Mouse (Mus musculus): ENCODE measurements around the gene Dthd1. TPM values are rescaled to one million over a fixed set of nuclear protein-coding genes. Genes with fewer than 3 reads are reported as not detected.

Dthd1 gene
- polyA plus RNA-seq, 1 experiment from 2014 or later = not detected

DNA sequence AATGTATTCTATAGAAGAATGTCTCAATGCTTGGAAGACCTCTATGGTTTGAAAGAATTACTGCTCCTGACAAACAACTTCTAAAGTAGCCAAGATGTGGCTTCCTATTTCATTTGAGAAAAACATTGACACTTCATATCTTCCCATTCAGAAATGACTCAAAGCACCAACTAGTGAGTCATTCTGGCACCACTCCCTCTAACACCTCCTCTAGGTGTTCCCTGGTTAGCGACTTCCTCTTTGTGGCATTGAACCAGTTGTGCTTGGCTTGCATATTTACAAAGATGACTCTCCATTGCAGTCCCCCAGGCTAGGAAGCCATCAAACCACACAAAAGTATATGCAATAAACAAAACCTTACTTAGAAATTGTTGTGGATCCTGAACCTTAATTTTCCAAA lies 2.1 kb downstream of the Dthd1 start:
- 96% methylated on average over 1 of the region's 1 CpGs for WGBS

DNA sequence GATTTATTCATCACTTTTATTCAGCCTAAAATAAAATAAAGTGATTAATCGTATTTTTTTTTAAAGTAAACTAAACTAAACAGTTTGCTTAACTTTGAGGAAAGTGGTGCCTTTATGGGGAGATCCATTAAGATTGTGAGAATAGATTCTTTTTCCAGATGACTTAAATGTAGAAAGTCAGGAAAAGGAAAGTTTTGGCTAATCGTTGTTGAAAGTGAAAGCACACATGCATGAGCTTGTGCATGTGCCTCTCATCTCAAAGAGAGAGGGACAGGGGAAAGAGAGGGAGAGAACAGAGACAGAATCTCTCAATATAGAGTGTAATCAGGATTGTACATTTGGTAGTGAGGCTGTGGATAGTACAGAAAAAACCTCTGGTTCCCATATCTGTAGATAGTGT lies 5.9 kb downstream of the Dthd1 start:
- ATAC-seq (replicated peaks) = no peak
- H3K9me3 ChIP-seq = no peaks in the 10 kb centered on the region
- 88% methylated on average over 2 of the region's 2 CpGs for WGBS
- no peaks in the 10 kb centered on the region for H3K27me3 ChIP-seq
- H3K4me2 ChIP-seq (replicated peaks) = no peak overlapping the region
- H3K36me3 ChIP-seq = no peaks in the 10 kb centered on the region
- no peak overlapping the region for H3K9ac ChIP-seq (replicated peaks)
- H3K4me3 ChIP-seq = no peak overlapping the region
- no peak overlapping the region for H3K27ac ChIP-seq (replicated peaks)
- H3K4me1 ChIP-seq = no peaks in the 10 kb centered on the region

More for the DNA sequence above, 2.1 kb downstream of the Dthd1 start:
- Histone ChIP-seq H3K36me3 (no peaks in the 10 kb centered on the region), H3K4me1 (no peaks in the 10 kb centered on the region), H3K4me2 (replicated peaks) (no peak overlapping the region), H3K9ac (replicated peaks) (no peak overlapping the region), H3K4me3 (no peak overlapping the region), H3K9me3 (no peaks in the 10 kb centered on the region), H3K27ac (replicated peaks) (no peak overlapping the region), H3K27me3 (no peaks in the 10 kb centered on the region)
- ATAC-seq (replicated peaks) = no peak

DNA sequence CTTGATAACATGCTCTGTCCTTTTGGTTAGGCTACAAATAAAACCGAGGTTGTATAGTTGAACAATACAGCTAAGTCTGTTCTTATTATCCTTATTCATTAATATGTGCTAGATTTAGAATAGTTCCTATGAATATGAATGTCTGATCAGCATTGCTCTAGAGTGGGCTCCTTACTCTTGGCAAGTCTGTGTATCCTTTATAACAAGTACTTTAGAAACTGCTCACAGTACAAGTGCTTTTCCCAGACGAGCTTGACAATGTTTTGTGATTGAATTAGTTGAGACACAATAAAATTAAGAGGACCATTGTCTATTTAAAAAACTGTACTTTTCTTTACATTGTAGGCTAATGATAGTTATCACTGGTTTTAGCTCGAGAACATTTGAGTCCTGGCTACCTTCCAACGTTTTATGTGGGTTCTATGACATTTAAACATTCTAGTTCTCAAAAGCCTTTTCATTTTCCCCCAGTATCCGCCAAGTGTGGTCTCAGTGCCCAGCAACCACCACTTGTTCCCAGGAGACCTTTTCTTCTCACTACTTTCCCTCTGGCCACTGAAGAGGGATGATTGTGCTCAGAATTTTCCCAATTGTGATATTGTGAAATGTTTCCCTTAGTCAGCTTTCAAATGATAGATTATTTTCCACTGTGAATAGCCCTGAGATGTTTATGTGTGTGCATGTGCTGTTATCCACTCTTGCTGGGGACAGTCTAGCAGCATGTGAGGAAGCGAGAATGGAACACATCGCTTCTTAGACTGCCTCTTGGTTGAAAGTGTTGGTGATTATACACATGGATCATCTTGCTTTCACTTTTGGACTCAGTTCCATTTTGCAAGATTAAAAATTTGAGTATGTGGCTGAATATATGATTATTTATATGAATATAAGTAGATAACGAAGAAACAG lies 7.0 kb downstream of the Dthd1 start:
- H3K4me3 ChIP-seq = no peak overlapping the region
- no peak overlapping the region for H3K9ac ChIP-seq (replicated peaks)
- no peaks in the 10 kb centered on the region for H3K36me3 ChIP-seq
- no peaks in the 10 kb centered on the region for H3K4me1 ChIP-seq
- no peak overlapping the region for H3K27ac ChIP-seq (replicated peaks)
- no peaks in the 10 kb centered on the region for H3K9me3 ChIP-seq
- 47% methylated on average over 8 of the region's 8 CpGs for WGBS
- 0 out of 2 replicates have a peak, but pooled peaks have one; percentile 35 for ATAC-seq (replicated peaks)
- H3K27me3 ChIP-seq = no peaks in the 10 kb centered on the region
- H3K4me2 ChIP-seq (replicated peaks) = no peak overlapping the region

DNA sequence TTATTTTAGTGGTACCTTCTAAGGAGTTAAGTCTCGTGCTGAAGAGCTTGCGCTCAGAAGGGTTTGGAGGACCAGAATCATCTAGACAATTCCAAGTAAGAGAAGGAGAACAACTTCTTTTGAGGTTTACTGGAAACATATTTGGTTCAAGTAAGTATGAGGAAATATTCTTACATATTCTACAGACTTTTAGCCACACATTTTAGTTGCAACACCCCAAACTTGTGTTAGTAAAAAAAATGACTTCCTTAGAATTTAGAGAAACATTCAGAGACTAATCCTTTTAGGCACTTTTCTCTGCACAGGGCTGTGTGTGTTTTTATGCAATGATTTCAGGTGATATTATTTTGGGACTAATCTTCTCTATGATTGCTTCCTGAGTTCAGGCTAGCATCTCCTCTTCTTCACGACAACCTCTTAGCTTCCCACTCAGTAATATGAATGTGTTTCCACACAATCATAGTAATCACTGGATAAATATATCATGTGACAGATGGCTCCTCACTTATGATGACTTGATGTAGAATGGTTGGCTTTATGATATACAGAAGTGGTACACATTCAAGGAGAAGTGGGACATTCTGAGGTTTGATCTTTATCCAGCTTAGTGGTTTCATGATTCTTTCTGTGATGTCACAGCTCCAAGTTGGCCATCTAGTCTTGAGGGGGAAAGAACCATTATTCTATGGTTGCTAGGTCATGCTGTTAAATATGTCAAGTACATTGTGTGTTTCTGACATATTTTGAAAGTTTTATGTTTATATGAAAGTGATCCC lies 29.5 kb downstream of the Dthd1 start:
- H3K4me1 ChIP-seq = no peaks in the 10 kb centered on the region
- H3K4me3 ChIP-seq = no peak overlapping the region
- H3K36me3 ChIP-seq = no peaks in the 10 kb centered on the region
- H3K27ac ChIP-seq (replicated peaks) = no peak overlapping the region
- no peak overlapping the region for H3K9ac ChIP-seq (replicated peaks)
- ATAC-seq (replicated peaks) = no peak
- no peak overlapping the region for H3K4me2 ChIP-seq (replicated peaks)
- 92% methylated on average over 3 of the region's 3 CpGs for WGBS
- H3K9me3 ChIP-seq = no peaks in the 10 kb centered on the region
- no peaks in the 10 kb centered on the region for H3K27me3 ChIP-seq

DNA sequence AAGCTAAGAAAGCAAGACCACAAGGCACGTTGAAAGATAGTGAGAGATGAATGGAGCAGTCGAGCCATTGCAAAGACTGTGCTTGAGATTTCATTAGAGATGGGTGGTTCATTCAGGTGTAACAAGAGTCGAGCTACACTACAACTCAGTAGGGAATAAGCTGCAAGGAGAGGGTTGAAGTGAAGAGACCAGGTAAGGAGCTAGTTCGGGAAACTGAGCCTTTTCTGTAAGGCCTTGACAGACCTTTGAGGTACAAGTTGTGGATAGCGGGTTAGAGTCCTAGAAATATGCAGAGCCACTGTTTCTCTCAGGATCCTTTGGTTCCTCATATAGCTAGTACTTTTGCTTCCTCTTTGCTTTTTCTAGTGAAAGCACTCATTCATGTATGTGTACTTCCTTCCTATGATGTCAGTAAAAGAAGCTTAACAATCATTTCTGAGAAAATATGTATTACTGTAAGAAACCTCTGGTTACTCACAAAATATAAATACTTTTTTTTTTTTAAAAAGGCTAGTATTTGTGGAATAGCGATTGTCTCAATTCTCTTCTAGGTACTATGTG lies 33.0 kb downstream of the Dthd1 start:
- ATAC-seq (replicated peaks) = no peak
- Histone ChIP-seq H3K27ac (replicated peaks) (no peak overlapping the region), H3K4me1 (no peaks in the 10 kb centered on the region), H3K36me3 (no peaks in the 10 kb centered on the region), H3K9me3 (no peaks in the 10 kb centered on the region), H3K27me3 (no peaks in the 10 kb centered on the region), H3K9ac (replicated peaks) (no peak overlapping the region), H3K4me3 (no peak overlapping the region), H3K4me2 (replicated peaks) (no peak overlapping the region)
- 86% methylated on average over 6 of the region's 6 CpGs for WGBS

DNA sequence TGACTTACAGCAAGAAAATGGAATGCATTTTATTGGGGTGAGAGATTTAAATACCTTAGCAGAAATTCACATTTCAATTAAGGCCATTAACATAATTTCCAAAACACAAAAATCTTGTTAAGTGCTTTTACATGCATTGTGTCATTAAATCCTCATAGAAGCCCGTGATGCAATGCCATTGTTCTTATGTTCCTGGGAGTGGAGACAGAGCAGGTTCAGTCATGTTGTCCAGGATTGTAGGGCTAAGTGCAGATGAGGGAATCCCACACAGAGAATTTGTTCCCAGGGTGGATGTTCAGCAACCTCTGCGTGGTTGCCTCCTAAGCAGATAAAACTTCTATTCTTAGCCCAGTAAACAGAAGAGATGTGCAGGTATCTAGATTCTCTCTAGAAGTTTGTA lies 37.7 kb downstream of the Dthd1 start:
- H3K4me1 ChIP-seq = no peaks in the 10 kb centered on the region
- H3K27ac ChIP-seq (replicated peaks) = no peak overlapping the region
- no peak overlapping the region for H3K9ac ChIP-seq (replicated peaks)
- no peak overlapping the region for H3K4me2 ChIP-seq (replicated peaks)
- no peaks in the 10 kb centered on the region for H3K9me3 ChIP-seq
- 75% methylated on average over 2 of the region's 2 CpGs for WGBS
- no peak overlapping the region for H3K4me3 ChIP-seq
- no peak for ATAC-seq (replicated peaks)
- no peaks in the 10 kb centered on the region for H3K36me3 ChIP-seq
- no peaks in the 10 kb centered on the region for H3K27me3 ChIP-seq

DNA sequence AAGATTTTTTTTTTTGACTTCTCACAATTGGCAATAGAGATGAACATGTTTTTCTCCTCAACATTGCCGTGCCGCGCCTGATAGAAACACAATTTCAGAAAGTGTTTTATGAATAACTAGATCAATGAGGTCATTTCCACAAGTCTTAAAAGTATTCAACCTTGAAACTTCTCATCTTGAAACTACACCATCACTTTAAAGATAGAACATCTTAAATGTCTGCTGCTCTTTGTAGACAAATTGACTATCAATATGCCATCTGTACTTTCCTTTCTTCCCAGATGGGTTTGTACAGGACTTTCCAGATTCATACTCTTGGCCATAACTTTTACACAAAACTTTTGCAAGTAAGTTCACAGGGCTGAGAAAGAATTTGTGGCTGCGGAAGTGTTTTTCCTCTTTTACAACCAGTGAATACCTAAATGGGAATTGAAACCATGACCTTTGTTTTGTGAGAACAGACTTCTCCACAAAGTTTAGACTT lies 40.8 kb downstream of the Dthd1 start:
- Histone ChIP-seq H3K4me3 (no peak overlapping the region), H3K4me1 (no peaks in the 10 kb centered on the region), H3K4me2 (replicated peaks) (no peak overlapping the region), H3K9ac (replicated peaks) (no peak overlapping the region), H3K36me3 (no peaks in the 10 kb centered on the region), H3K9me3 (no peaks in the 10 kb centered on the region), H3K27ac (replicated peaks) (no peak overlapping the region), H3K27me3 (no peaks in the 10 kb centered on the region)
- 95% methylated on average over 4 of the region's 4 CpGs for WGBS
- no peak for ATAC-seq (replicated peaks)

DNA sequence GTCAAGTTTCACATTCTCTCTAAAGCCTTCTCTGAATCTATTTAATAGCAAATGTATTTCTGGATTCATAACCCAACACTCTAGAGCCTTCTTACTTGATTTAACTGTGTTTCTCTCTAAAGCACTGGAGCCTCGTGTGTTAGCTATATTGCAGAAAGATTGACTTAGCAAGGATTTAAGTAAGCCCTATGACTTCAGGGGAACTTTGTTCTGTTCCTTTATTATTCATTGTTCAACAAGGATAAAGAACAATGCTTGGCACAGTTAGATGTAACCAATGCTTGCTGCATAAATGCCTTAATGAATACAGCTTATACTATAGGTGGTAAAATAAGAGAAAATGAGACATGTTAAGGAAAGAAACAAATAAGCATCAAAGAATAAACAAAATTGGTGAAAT lies 43.9 kb downstream of the Dthd1 start:
- no peak for ATAC-seq (replicated peaks)
- Histone ChIP-seq H3K27ac (replicated peaks) (no peak overlapping the region), H3K36me3 (no peaks in the 10 kb centered on the region), H3K4me1 (no peaks in the 10 kb centered on the region), H3K4me3 (no peak overlapping the region), H3K4me2 (replicated peaks) (no peak overlapping the region), H3K9ac (replicated peaks) (no peak overlapping the region), H3K9me3 (no peaks in the 10 kb centered on the region), H3K27me3 (no peaks in the 10 kb centered on the region)
- WGBS = 65% methylated on average over 1 of the region's 1 CpGs

DNA sequence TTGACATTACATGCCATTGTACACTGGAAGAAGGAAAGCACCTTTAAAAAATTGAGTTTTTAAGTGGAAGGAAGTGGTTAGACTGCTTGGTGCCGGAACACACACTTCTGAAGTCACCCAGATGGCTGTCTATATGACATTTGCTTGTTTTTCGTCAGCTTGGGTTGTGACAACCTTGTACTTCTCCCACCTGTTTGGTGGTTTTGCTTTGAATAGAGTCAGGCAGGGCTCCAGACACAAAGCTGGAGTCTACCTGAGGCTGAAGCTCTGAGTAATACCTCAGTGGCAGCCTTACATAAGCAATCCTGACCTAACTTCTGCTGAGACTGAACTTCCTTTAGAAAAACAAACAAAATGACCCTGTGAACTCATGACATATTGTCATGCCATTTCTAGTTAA lies 44.7 kb downstream of the Dthd1 start:
- 87% methylated on average over 2 of the region's 2 CpGs for WGBS
- Histone ChIP-seq H3K4me3 (no peak overlapping the region), H3K27me3 (no peaks in the 10 kb centered on the region), H3K4me1 (no peaks in the 10 kb centered on the region), H3K9me3 (no peaks in the 10 kb centered on the region), H3K36me3 (no peaks in the 10 kb centered on the region), H3K9ac (replicated peaks) (no peak overlapping the region), H3K27ac (replicated peaks) (no peak overlapping the region), H3K4me2 (replicated peaks) (no peak overlapping the region)
- no peak for ATAC-seq (replicated peaks)

DNA sequence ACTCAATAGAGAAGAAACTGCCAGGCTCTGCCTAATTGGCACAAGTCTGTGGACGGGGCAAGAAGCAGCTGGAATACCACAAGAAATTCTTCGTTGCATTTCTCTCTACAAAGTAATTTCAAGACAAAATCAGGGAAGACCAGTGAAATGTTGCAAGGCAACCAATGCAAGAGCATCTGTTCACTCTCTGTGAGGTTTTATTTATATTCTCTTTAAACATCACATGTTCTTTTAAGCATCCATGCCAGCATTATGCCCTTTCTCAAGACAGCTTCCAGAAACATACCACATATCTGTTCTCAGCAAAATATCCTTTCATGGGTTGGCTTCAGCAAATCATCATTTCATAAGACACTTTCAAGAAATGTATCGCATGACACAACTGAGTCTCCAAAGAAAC lies 50.7 kb downstream of the Dthd1 start:
- no peaks in the 10 kb centered on the region for H3K9me3 ChIP-seq
- H3K27ac ChIP-seq (replicated peaks) = no peak overlapping the region
- ATAC-seq (replicated peaks) = no peak
- no peak overlapping the region for H3K4me3 ChIP-seq
- H3K9ac ChIP-seq (replicated peaks) = no peak overlapping the region
- H3K4me1 ChIP-seq = no peaks in the 10 kb centered on the region
- no peak overlapping the region for H3K4me2 ChIP-seq (replicated peaks)
- H3K27me3 ChIP-seq = no peaks in the 10 kb centered on the region
- no peaks in the 10 kb centered on the region for H3K36me3 ChIP-seq
- 80% methylated on average over 3 of the region's 3 CpGs for WGBS

DNA sequence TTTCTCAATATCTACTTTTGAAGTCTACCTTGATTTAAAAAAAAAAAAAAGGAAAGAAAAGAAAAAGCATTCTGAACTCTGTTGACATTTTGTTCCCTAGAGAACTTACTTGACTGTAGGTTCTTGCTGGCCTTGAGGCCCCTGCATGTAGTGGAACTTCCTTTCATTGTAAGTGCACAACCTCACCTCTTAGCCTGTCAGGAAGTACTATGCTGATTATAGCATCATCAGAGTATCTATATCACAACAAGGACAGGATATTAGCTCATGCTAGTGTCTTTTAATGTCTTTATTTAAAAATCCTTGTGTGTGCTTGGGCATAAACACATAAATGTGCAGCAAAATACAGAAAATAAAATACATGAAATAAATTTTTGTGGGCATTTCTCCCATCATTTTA lies 53.4 kb downstream of the Dthd1 start:
- no peak overlapping the region for H3K27ac ChIP-seq (replicated peaks)
- no peaks in the 10 kb centered on the region for H3K4me1 ChIP-seq
- no peak for ATAC-seq (replicated peaks)
- H3K4me2 ChIP-seq (replicated peaks) = no peak overlapping the region
- no peak overlapping the region for H3K9ac ChIP-seq (replicated peaks)
- H3K4me3 ChIP-seq = no peak overlapping the region
- H3K36me3 ChIP-seq = no peaks in the 10 kb centered on the region
- H3K9me3 ChIP-seq = no peaks in the 10 kb centered on the region
- H3K27me3 ChIP-seq = no peaks in the 10 kb centered on the region

DNA sequence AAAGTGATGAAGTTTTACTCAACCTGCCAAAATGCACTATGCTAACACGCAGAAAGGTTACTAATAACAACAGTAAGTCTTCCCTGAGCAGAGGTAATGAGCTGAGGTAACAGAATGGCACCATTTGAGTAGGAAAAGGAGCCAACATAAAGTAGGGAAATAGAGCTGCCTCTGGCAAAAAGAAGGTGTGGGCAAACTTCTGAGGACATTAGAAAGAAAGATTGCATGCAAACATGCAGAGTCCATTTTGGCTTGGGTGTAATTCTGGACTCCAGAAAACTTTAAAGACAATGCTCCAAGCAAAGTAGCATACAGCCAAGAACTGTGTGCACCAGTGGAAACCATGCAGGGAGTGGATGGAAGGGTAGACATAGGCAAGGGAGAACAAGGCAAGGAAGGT lies 65.9 kb downstream of the Dthd1 start:
- Histone ChIP-seq H3K4me1 (no peaks in the 10 kb centered on the region), H3K27ac (replicated peaks) (no peak overlapping the region), H3K4me3 (no peak overlapping the region), H3K36me3 (no peaks in the 10 kb centered on the region), H3K27me3 (no peaks in the 10 kb centered on the region), H3K4me2 (replicated peaks) (no peak overlapping the region), H3K9ac (replicated peaks) (no peak overlapping the region), H3K9me3 (no peaks in the 10 kb centered on the region)
- no peak for ATAC-seq (replicated peaks)
- 73% methylated on average over 1 of the region's 1 CpGs for WGBS

Data from forebrain, embryonic 15.5 days (tissue).